Mouse (Mus musculus): Measurements from ENCODE around the gene Rnf145.

GRCm38 (mm10) chr11:44525765-44526164 lies 7.0 kb downstream of the Rnf145 start:
- TF ChIP-seq POLR2A (IDR thresholded peaks at IDR 0.05; ENCODE audit: low read depth, low read length) = no peak
- TF ChIP-seq CTCF (IDR thresholded peaks at IDR 0.05; ENCODE audit: extremely low read depth, insufficient read length, insufficient replicate concordance, low read depth, low read length) = peak; percentile 23; the same call in 1 of the 2 replicates
